ENCODE assay signal across 21 mouse cellular contexts in the genomic region with DNA sequence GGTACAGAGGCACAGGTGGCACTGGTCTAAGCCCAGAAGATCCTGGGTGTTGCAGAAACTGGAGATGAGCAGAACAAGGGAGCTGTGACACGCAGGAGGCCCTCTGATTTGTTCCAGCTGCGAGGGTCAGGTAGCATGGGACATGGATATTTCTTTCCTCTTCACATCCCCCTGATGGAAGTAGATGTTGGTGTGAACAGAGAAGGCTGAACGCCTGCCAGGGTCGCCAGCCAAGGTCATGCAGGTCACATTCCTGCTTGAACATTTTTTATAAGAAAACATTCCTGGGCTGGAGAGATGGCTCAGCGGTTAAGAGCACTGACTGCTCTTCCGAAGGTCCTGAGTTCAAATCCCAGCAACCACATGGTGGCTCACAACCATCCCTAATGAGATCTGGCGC.
A peak's percentile ranks its signal among the peaks of the same experiment; 100 is the strongest.
DNase-seq lines count a peak whose midpoint lies in the region; ATAC-seq and TF ChIP-seq lines count a peak whose summit lies in the region.
"Had no signal": no experiment of that assay in that cellular context is flagged by ENCODE, and none has a peak within 500 bp of the region (broad histone marks: within the 10 kb centered on the region; RNA-seq: fewer than 3 reads in every experiment).

No protein-coding gene starts in this region.

- no peaks in the 10 kb centered on the region for H3K9me3 ChIP-seq in liver, embryonic 12.5 days (replicated peaks)
- H3K9me3 ChIP-seq in liver, postnatal 0 days (ENCODE audit: low read length), result no peaks in the 10 kb centered on the region
- no peaks in the 10 kb centered on the region for H3K9me3 ChIP-seq in ES-E14 (ENCODE audit: control insufficient read depth, insufficient read depth, low read depth, low read length)
- H3K9me3 ChIP-seq: heart, embryonic 10.5 days; hindbrain, embryonic 13.5 days; limb, embryonic 13.5 days; midbrain, embryonic 12.5 days had no signal

- no peak for TF ChIP-seq CTCF in heart, adult 2 months (IDR thresholded peaks at IDR 0.05)
- TF ChIP-seq CTCF in liver, postnatal 0 days (IDR thresholded peaks at IDR 0.05; ENCODE audit: low read depth), result no peak
- no peak for TF ChIP-seq CTCF in cerebellum, adult 2 months (IDR thresholded peaks at IDR 0.05; ENCODE audit: borderline replicate concordance, insufficient read depth, low read depth, low read length)

- H3K4me1 ChIP-seq in heart, adult 2 months (ENCODE audit: control insufficient read depth, insufficient read depth, low read length), result peaks cover 3% of the 10 kb centered on the region
- peaks cover 60% of the 10 kb centered on the region for H3K4me1 ChIP-seq in liver, embryonic 12.5 days
- H3K4me1 ChIP-seq in liver, postnatal 0 days (ENCODE audit: insufficient read depth), result peaks cover 14% of the 10 kb centered on the region
- H3K4me1 ChIP-seq in ES-E14 (ENCODE audit: control insufficient read depth in 2 of 2, insufficient read depth in 2 of 2, low read length in 2 of 2, poor library complexity in 1 of 2), result peaks cover 13 to 67% of the 10 kb centered on the region in 2 experiments
- peaks cover 54% of the 10 kb centered on the region for H3K4me1 ChIP-seq in cerebellum, adult 2 months (ENCODE audit: control insufficient read depth, insufficient read depth, low read length)

- no peak overlapping the region for H3K4me3 ChIP-seq in heart, adult 2 months
- H3K4me3 ChIP-seq in liver, embryonic 12.5 days, result no peak overlapping the region
- H3K4me3 ChIP-seq in liver, postnatal 0 days (ENCODE audit: low read depth, low read length), result no peak overlapping the region
- no peak overlapping the region for H3K4me3 ChIP-seq in ES-E14 (ENCODE audit: insufficient read depth in 1 of 2, low read depth in 1 of 2, low read length in 2 of 2, poor library complexity in 1 of 2, severe bottlenecking in 1 of 2)
- H3K4me3 ChIP-seq in cerebellum, adult 2 months (replicated peaks; ENCODE audit: insufficient read depth, low read depth, low read length), result no peak overlapping the region
- H3K4me3 ChIP-seq: heart, embryonic 10.5 days; hindbrain, embryonic 13.5 days; limb, embryonic 13.5 days; midbrain, embryonic 12.5 days had no signal

- no peak overlapping the region for H3K27ac ChIP-seq in heart, adult 2 months
- peak overlapping the region; percentile 52 for H3K27ac ChIP-seq in liver, embryonic 12.5 days
- no peak overlapping the region for H3K27ac ChIP-seq in liver, postnatal 0 days (ENCODE audit: low read depth)
- H3K27ac ChIP-seq in ES-E14 (ENCODE audit: insufficient read depth, low read depth, low read length, poor library complexity, severe bottlenecking), result peak overlapping the region; percentile 24; the same call in 1 of the 2 replicates
- H3K27ac ChIP-seq in cerebellum, adult 2 months (ENCODE audit: insufficient read depth, low read length), result no peak overlapping the region
- H3K27ac ChIP-seq: heart, embryonic 10.5 days; hindbrain, embryonic 13.5 days; limb, embryonic 13.5 days; liver, embryonic 14.5 days; midbrain, embryonic 12.5 days; stomach, postnatal 0 days had no signal

- no peaks in the 10 kb centered on the region for H3K79me2 ChIP-seq in heart, adult 2 months (replicated peaks; ENCODE audit: control insufficient read depth, insufficient read depth, low read length)

- no peak for TF ChIP-seq POLR2A in heart, adult 2 months (IDR thresholded peaks at IDR 0.05; ENCODE audit: insufficient read depth, low read depth, low read length)
- TF ChIP-seq POLR2A in cerebellum, adult 2 months (IDR thresholded peaks at IDR 0.05; ENCODE audit: borderline replicate concordance, insufficient read depth, low read length), result no peak

- no peaks in the 10 kb centered on the region for H3K36me3 ChIP-seq in heart, adult 2 months (ENCODE audit: control insufficient read depth, insufficient read depth, low read length)
- H3K36me3 ChIP-seq in liver, embryonic 12.5 days, result peaks cover 9% of the 10 kb centered on the region; the same call in 1 of the 2 replicates
- no peaks in the 10 kb centered on the region for H3K36me3 ChIP-seq in liver, postnatal 0 days (replicated peaks; ENCODE audit: insufficient read depth, low read length)
- H3K36me3 ChIP-seq in ES-E14 (ENCODE audit: control insufficient read depth, insufficient read depth, low read length, poor library complexity, severe bottlenecking), result no peaks in the 10 kb centered on the region
- H3K36me3 ChIP-seq: hindbrain, embryonic 13.5 days; limb, embryonic 13.5 days; midbrain, embryonic 12.5 days had no signal

- 50% methylated on average over 7 of the region's 7 CpGs for WGBS in heart, adult 2 months
- 79% methylated on average over 7 of the region's 7 CpGs for WGBS in liver, embryonic 12.5 days (ENCODE audit: insufficient replicate concordance)
- WGBS in liver, postnatal 0 days (ENCODE audit: insufficient replicate concordance), result 82% methylated on average over 6 of the region's 7 CpGs
- 82% methylated on average over 7 of the region's 7 CpGs for WGBS in cerebellum, adult 2 months

- H3K27me3 ChIP-seq in heart, adult 2 months (ENCODE audit: control insufficient read depth, insufficient read depth, low read length), result no peaks in the 10 kb centered on the region
- H3K27me3 ChIP-seq in liver, embryonic 12.5 days (replicated peaks), result no peaks in the 10 kb centered on the region
- no peaks in the 10 kb centered on the region for H3K27me3 ChIP-seq in liver, postnatal 0 days (ENCODE audit: insufficient read depth, low read length)
- no peaks in the 10 kb centered on the region for H3K27me3 ChIP-seq in cerebellum, adult 2 months (ENCODE audit: control insufficient read depth, insufficient read depth, low read length)
- H3K27me3 ChIP-seq: CH12.LX; hindbrain, embryonic 13.5 days; limb, embryonic 13.5 days; midbrain, embryonic 12.5 days had no signal

- intact Hi-C loops in heart, adult 2 months (cut with DNase I), result no loop called here

- in situ Hi-C loops in ES-E14 (cut with MboI; ENCODE audit: low sequenced_read_pairs in 2 of 2, unreplicated experiment in 2 of 2), result no loop called here

- H3K4me2 ChIP-seq in liver, embryonic 12.5 days, result no peak overlapping the region
- no peak overlapping the region for H3K4me2 ChIP-seq in liver, postnatal 0 days (ENCODE audit: low read depth, low read length)
- H3K4me2 ChIP-seq: hindbrain, embryonic 13.5 days; limb, embryonic 13.5 days; midbrain, embryonic 12.5 days had no signal

- no peak for TF ChIP-seq EP300 in heart, adult 2 months (IDR thresholded peaks at IDR 0.05; ENCODE audit: insufficient read depth, low read depth, low read length)
- no peak for TF ChIP-seq EP300 in liver, postnatal 0 days (IDR thresholded peaks at IDR 0.05; ENCODE audit: low read depth)

- peak; percentile 38 for DNase-seq in heart, postnatal 4 days
- no peak for DNase-seq in heart, adult 2 months
- DNase-seq in liver, postnatal 0 days, result no peak
- DNase-seq in ES-E14 (ENCODE audit: low read depth, low spot score), result no peak
- DNase-seq in forelimb bud, embryonic 11.5 days (ENCODE audit: low read depth, low spot score), result peak; percentile 23
- no peak for DNase-seq in cerebellum, adult 2 months
- DNase-seq in gastrocnemius, adult 8-10 months (ENCODE audit: low spot score in 2 of 2), result no peak
- DNase-seq: adrenal gland, postnatal 14 days; cerebellum, adult 11 months; cerebellum, postnatal 36 days; thymus, postnatal 14 days had no signal

- no peak overlapping the region for H3K9ac ChIP-seq in heart, adult 2 months (ENCODE audit: low read depth, low read length)
- no peak overlapping the region for H3K9ac ChIP-seq in liver, embryonic 12.5 days
- no peak overlapping the region for H3K9ac ChIP-seq in liver, postnatal 0 days (replicated peaks)
- peak overlapping the region; percentile 28; the same call in 1 of the 2 replicates for H3K9ac ChIP-seq in ES-E14 (ENCODE audit: insufficient read depth, low read depth, low read length, poor library complexity, severe bottlenecking)
- H3K9ac ChIP-seq: hindbrain, embryonic 13.5 days; limb, embryonic 13.5 days; liver, embryonic 14.5 days; midbrain, embryonic 12.5 days had no signal

- ATAC-seq in liver, embryonic 12.5 days, result no peak
- ATAC-seq in liver, postnatal 0 days, result no peak
- ATAC-seq: activated CD4-positive, CD25-positive, alpha-beta regulatory T cell, adult 4 months; forebrain, embryonic 16.5 days had no signal

TF ChIP-seq in ES-E14, 5 proteins besides CTCF, POLR2A, EP300 and RAD21:
- TF ChIP-seq ZNF384 (IDR thresholded peaks at IDR 0.05; ENCODE audit: low read depth, low read length) (peak; percentile 68), CHD2 (IDR thresholded peaks at IDR 0.05; ENCODE audit: low read depth, low read length) (no peak)

Comparison
In these comparisons a context has a peak if more than half of its experiments do, and no peak if none do; other contexts are left out.
1. DNase-seq: peak in heart, postnatal 4 days (single experiment) and forelimb bud, embryonic 11.5 days (single experiment); none in heart, adult 2 months (0 of 2), liver, postnatal 0 days (single experiment), ES-E14 (single experiment), cerebellum, adult 2 months (0 of 2) and gastrocnemius, adult 8-10 months (0 of 2).
2. H3K27ac ChIP-seq: peak in liver, embryonic 12.5 days (single experiment) and ES-E14 (single experiment); none in heart, adult 2 months (single experiment), liver, postnatal 0 days (single experiment) and cerebellum, adult 2 months (single experiment).